Mouse (Mus musculus) heart, postnatal 36 days (tissue): ENCODE data around the gene Olfr1462. TPM values are rescaled to one million over a fixed set of nuclear protein-coding genes. Genes with fewer than 3 reads are reported as not detected.

Source experiments
- DNase-seq, 2 experiments: peaks; one replicate each; pipeline ENCODE4 v3.0.0; 2021 to 2022
- intact Hi-C: fragments of 180-260 bp; cut with DNase I; formaldehyde crosslinking; loops from one replicate; pipeline ENCODE4 v1.15.1; 2025
- total RNA-seq, 2 experiments: library from RNA; stranded (reverse); gene quantifications; 2 replicates each; pipeline ENCODE4 v1.2.3; 2021

Olfr1462 gene
- not detected for total RNA-seq

- intact Hi-C loops, result no loop called here
- DNase-seq, result no peak
Observed at GRCm38 (mm10) chr19:13185434-13185833, at the start of gene Olfr1462. Olfr1462 (plus strand) TSS chr19:13185734.

- intact Hi-C loops, result no loop called here
- DNase-seq, result no peak
Observed at GRCm38 (mm10) chr19:13149449-13149848, 36.1 kb upstream of the Olfr1462 start, which contains the start of gene Olfr1459. Olfr1459 (minus strand) TSS chr19:13149549.

DNA sequence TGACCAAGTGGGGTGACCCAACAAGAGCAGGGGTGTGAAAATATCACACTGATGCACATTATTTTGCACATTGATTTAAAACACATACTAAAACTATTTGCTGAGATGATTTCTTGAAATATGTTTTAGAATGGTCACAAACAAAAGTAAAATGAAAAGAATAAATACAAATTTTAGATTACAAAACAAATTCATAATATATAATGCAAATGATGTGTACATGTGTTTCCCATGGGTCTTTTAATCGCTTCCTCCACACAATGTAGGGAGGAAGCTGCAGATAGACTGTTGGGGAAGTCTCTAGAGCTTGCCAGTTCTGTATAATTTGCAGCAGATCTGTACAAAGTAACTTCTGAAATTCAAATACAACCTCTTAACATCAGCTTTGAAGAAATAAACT, 22.8 kb upstream of the Olfr1462 start, which contains the start of gene Olfr1461:
Gene Olfr1461 (plus strand): TSS at position 301 of the 400 bp plus-strand sequence.
- DNase-seq, result no peak
- intact Hi-C loops, result no loop called here

DNA sequence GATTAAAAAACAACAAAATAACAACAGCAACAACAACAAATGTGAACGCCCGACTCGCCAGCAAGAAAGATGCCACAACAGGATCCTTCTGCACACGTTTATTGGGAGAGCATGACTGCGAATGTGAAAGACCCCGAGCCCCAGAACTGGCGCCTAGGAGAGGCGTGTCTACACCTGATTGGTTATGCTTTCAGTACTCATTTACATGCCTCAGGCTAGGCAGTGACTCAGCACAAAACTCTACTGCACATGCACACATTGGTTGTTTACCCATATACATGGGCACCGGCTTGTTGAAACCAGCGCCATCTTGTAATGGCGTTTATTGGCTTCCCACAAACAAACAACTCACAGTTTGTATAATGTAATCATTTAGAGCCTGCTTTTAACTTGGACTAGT, 36.1 kb downstream of the Olfr1462 start:
- intact Hi-C loops, result no loop called here
- DNase-seq, result no peak

DNA sequence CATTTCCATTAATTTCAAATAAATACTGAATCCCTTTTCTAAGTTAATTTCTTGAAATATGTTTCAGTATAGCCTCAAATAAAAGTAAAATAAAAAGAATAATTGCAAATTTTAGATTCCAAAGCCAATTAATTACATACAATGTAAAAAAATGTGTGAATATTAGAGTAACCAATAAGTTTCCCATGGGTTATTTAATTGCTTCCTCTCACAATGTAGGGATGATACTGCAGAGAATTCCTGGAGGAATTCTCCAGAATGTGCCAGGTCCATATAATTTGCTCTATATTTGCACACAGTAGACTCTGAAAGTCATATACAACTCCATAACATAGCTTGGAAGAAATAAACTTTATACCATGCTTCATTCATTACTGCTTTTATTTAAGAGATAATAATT, 45.5 kb downstream of the Olfr1462 start, which contains the start of gene Olfr1463:
Gene Olfr1463 (plus strand): TSS at position 301 of the 400 bp plus-strand sequence.
- no peak for DNase-seq

More for the DNA sequence above, 45.5 kb downstream of the Olfr1462 start, which contains the start of gene Olfr1463:
- intact Hi-C loops, result no loop called here

Other genes starting within 250 kb of the Olfr1462 start
- gene Olfr1450, start 235.5 kb upstream of the Olfr1462 start, total RNA-seq, result not detected
- not detected for gene Olfr1451, start 190.7 kb upstream of the Olfr1462 start, total RNA-seq
- gene Olfr1453, start 157.4 kb upstream of the Olfr1462 start, total RNA-seq, result not detected
- not detected for gene Olfr1454, start 125.1 kb upstream of the Olfr1462 start, total RNA-seq
- not detected for gene Olfr1457, start 87.8 kb upstream of the Olfr1462 start, total RNA-seq
- gene Olfr1458, start 79.0 kb upstream of the Olfr1462 start, total RNA-seq, result not detected
- gene Olfr1459, start 36.2 kb upstream of the Olfr1462 start, total RNA-seq, result under 1 TPM; 0.03 TPM
- not detected for gene Olfr1461, start 22.7 kb upstream of the Olfr1462 start, total RNA-seq
- gene Olfr1463, start 45.6 kb downstream of the Olfr1462 start, total RNA-seq, result not detected
- gene Olfr1465, start 129.8 kb downstream of the Olfr1462 start, total RNA-seq, result not detected
- gene Olfr1466, start 153.1 kb downstream of the Olfr1462 start, total RNA-seq, result not detected
- not detected for gene Olfr1467, start 176.5 kb downstream of the Olfr1462 start, total RNA-seq
- gene Olfr1469, start 222.1 kb downstream of the Olfr1462 start, total RNA-seq, result not detected